Mouse (Mus musculus) kidney, postnatal 36 days (tissue): ENCODE measurements around the gene Nfatc2ip.
"Not testable (repeated sequence)": the region's sequence is repeated elsewhere in the genome, so short reads cannot be mapped to it uniquely, and the experiment has no call there.

ENCODE experiments used
- DNase-seq, 2 experiments: peaks; one replicate each; pipeline ENCODE4 v3.0.0; 2021 to 2022; ENCODE audit warnings: mixed read lengths in 2 of 2

Nfatc2ip gene

DNA sequence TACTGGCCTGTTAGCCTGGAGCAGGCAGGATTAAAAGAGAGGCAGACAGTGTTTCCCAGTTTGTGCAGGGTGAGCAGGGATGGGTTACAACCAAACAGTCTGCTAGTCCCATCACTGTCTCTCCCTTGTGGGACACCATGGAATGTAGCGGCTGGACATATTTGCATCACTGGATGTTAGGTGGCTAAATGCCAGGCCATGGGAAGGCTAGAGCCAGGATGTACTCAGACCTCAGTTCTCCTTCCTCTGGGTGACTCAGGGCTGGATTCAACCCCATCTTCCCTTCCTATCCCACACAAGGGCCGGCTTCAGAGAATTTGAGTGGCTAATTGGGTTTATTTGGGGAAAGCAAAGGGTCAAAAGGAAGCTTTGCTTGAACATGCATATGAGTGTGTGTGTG, 12.1 kb upstream of the Nfatc2ip start:
- no peak for DNase-seq

DNA sequence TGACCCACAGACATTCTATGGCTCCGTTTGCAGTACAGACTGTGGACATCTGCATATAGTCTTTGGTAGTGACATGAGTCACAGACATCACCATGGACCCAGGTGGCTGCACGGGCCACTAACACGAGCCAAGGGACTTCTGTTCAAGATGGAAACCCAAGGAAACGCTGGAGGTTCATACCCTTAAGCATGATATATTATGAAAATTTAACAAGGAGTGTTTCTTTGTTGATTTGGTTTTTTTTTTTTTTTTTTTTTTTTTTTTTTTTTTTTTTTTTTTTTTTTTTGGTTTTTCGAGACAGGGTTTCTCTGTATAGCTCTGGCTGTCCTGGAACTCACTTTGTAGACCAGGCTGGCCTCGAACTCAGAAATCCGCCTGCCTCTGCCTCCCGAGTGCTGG, 6.0 kb upstream of the Nfatc2ip start:
- DNase-seq = not testable (repeated sequence)

DNA sequence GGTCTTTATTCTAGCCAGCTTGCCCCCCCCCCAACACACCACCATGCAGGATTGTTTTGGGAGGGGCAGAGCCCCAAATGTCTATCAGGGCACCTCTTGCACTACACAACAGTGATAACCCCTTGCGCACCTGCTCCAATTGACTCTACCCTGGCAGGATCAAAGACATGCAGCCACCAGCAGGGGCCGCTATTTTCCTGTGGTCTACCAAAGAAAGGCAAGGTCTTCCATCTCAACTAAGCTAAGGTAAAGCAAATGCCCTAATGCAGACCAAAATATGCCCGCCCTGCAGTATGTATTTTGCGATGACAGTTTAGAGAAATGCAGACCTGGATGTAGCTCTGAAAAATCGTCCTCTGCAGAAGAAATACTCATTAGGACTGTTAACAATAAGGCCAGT, 3.0 kb upstream of the Nfatc2ip start:
- DNase-seq = peak; percentile 84 to 96

DNA sequence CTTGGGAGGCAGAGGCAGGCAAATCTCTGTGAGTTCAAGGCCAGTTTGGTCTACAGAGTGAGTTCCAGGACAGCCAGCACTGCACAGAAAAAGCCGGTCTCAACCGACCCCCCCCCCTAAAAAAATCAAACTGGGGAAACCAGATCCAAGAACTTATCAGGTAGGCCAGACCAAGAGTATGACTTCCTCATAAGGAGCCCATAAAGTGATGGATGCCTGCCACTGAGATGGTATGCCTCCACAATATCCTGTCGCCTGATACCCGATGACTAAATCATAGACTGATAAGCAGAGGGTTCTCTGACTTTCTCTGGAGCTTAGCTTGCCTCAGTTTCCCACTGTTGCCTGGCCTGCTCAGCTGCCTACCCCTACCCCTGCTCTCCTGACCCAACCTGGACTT, 1.3 kb upstream of the Nfatc2ip start:
- DNase-seq = no peak

DNA sequence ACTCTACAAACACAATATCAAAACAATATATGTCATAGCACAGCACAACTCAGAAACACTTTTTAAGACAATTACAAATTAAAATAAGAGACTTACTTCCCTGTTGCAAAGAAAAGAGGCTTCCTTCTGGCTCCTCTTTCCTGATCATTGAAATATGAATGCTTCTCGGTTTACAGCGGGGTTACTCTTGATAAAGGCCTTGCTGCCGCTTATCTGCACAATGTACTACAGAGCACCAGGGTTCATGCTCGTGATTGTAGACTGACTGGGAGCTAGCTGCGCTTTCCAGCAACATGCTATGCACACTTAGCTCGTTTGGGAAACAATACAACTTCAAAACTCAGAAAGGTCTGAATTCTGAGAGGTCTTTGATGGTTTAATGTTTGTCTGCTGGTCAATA, 684 bp upstream of the Nfatc2ip start:
- DNase-seq = no peak

DNA sequence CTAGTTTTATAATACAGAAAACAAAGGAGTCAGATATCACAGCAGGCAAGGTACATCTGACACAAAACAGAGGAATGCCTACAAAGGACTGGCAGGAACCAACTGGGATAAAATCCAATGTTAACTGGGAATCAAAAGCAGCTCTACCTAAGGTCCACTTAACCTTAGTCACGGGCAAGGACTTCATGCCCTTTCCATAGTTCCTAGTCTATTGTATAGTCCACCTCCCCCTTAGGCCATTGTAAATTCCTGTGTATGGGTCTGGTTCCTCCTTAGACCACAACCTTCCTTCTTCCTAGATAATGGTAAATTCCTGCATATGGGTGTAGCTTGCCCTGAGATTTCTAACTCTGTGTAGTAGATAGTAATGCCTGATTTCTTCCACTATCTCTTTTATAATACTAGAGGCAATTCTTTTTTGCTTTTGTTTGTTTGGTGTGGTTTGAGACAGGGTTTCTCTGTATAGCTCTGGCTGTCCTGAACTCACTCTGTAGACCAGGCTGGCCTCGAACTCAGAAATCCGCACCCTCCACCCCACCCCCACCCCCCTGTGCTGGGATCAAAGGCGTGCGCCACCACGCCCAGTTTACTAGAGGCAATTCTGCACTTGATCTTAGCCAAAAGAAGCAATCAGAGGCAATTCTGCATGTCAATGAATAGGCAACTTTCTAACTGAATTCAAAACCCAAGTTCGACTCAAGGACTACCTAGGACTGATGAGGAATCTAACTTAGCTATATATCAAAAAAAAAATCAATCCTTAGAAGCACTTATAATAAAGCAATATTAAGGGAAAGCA, 4.3 kb downstream of the Nfatc2ip start:
- not testable (repeated sequence) for DNase-seq

DNA sequence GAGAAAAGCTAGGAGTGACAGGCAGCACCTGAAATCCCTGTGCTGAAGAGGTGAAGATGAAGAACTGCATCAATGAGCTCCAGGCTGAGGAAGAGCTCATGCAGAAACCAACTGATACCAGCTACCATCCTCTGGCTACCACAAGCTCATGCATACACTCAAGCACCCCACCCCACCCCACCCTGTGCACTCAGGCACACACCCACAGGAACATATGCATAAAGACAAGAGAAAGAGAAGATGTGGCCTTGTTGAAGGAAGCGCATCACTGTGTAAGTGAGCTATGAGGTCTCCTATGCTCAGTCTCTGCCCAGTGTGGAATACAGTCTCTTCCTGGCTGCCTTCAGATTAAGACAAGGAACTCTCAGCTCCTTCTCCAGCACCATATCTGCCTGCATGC, 8.4 kb downstream of the Nfatc2ip start:
- DNase-seq = no peak

DNA sequence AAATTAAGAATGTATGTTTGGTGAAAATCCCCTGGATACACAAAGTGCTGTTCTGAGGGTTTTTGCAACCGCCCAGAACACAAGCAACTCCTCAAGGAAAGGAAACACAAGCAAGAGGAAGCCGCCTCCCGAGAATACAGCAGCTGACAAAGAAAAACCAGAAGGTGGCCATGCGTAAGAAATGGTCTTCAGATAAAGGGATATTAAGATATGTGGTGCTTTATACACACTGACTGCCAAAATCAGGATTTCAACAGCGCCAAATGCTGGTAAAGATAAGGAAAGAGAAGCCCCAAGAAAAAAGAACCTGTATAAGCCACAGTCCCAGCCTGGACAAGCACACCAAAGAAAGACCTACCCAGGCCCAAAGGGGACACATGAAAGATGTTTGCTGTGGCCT, 13.0 kb downstream of the Nfatc2ip start:
- no peak for DNase-seq

DNA sequence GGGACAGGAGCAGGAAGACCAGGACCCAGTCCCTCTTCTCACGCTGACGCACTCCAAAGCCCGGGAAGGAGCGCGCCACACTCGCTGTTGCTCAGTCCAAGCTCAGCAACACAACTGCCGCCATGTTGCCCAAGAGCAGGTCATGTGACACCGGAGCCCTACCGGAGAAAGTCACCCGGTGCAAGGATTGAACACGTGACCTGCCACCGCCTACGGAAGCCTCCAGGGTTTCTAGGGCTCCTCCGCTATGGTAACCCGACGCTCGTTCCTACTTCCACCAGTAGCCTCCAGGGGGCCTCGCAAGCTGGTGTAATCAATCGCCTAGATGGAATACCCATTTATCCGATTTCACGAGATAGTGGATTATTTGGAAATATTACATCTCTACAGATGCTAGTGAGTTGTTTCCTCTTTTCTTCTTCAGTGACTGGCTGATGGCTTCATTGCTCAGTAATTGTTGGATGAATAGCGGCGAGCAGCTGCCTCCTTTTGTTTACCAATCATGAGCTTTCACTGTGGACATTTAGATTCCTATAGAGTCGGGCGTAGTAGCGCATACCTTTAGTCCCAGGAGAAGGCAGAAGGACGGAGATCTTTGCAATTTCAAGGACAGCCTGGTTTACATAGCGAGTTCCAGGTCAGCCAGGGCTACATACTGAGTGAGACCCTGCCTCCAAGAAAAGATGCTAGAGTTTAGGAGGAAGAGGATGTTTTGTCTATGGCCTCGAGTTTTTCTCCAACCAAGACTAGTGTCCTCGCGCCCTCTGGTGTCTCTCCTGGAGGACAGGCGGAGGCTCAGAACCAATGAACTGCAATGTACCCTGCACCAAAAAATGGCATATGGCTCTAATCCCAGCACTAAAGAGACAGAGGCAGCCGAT, 19.0 kb downstream of the Nfatc2ip start, which contains the start of gene Spns1:
Spns1 (minus strand) TSS at position 173 of the 881 bp plus-strand sequence.
- DNase-seq = peak; percentile 98 to 99

DNA sequence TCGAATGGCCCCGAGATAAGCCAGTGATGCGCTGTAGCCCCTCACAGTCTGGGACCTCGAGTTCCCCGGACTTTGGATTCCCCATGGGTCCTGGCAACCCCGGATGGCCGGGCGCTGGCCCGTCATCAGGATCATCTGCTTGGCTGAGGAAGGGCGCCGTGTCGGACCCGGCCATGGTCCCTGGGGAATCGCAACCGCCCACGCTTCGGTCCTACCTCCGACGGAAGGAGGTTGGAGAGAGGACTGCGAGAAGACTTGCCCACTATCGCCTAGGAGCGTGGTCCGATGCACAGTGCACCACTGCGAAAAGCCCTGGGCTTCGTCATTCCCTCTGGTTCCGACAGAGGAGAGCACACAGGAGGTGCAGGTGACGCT, 19.6 kb downstream of the Nfatc2ip start:
- DNase-seq = peak in 1 of 2 experiments; percentile 38

DNA sequence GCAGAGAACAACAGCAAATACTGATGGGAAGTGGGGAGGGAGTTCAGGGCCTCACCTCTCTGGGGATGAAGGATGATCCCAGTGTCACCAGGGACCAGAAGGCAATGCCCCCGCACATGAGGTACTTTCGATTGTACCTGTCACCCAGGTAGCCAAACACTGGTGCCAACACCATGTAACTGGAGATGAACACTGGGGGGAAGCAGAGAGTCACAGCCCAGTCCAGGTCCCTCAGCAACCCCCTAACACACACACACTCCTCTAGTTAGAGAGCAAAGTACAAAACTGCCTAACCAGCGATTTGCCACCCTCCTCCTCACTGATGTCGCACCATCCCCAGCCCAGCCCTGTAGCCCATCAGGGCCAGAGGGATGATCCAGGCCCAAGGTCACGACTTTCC, 21.5 kb downstream of the Nfatc2ip start:
- no peak for DNase-seq

DNA sequence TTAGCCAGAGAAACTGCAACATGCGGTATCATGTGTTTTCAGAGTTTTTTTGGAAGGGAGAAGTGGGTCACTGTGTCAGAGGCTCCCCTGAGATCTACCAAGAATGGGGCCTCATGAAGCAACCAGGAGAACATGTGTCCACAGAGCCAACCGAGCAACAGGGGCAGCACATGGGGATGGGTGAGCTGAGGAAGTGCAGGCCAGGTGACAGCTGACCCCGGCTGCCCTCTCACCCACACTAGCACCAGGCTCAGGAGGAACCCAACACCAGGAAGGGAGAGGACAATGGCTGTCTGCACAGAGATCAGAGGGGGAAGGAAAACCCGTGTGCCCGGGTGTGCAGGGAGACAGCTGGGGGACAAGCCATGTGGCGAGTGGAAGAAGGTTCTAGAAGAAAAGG, 22.0 kb downstream of the Nfatc2ip start:
- DNase-seq = no peak

DNA sequence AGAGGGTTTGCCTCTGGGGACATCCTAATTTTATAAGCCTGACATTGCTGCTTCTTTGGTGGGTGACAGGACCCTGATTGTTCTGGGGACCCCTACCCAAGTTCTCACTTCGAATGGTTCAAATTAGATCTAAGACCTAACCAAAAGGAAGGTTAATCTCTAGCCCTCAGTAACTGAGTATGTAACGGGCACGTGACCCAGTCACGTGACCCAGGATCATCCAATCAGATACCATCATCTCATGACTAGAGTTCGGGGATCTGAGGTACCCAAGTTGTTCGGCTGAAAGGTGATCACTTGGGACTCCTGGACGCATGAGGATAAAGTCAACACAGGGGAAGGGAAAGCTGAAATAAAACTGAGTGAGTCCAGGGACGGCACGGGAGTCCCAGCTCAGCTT, 23.5 kb downstream of the Nfatc2ip start:
- DNase-seq = no peak

DNA sequence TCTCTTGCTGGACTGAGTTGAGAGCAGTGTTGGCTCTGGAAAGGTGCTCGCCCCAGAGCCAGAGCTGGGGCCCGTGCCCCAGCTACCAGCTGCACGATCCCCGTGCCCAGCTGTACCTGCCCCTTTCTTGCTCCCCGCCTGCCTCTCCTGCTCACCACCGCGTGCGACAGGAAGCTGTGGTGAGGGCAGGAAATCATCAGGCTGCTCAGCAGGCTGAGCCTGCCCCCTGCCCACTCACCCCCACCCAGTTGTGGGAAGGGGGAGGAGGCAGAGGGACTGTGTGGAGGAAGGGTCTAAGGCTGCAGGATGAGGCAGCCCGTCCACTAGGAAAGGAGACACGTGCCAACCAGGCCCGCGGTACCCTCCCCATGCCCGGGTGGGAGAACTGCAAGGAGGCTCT, 27.1 kb downstream of the Nfatc2ip start, which contains the start of gene Lat:
Lat (minus strand) TSS at position 178 of the 400 bp plus-strand sequence.
- DNase-seq = no peak

DNA sequence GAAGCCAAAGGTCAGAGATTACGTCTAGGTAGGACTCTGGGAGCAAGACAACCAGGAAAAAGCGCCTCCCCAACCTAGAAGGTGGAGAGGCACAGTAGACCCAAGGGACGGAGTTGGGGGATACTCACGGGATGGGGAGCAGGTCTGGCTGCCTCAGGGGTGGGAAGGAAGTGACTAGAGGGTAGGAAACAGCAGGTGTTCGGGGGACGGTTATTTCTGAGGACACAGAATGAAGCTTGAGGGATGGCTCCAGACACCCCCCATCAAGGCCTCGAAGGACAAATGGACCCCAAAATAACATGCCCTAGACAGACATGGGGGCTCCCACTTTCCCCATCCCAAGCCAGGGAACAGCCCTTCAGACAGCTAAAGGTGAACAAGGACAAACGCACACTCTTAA, 28.2 kb downstream of the Nfatc2ip start:
- DNase-seq = no peak

DNA sequence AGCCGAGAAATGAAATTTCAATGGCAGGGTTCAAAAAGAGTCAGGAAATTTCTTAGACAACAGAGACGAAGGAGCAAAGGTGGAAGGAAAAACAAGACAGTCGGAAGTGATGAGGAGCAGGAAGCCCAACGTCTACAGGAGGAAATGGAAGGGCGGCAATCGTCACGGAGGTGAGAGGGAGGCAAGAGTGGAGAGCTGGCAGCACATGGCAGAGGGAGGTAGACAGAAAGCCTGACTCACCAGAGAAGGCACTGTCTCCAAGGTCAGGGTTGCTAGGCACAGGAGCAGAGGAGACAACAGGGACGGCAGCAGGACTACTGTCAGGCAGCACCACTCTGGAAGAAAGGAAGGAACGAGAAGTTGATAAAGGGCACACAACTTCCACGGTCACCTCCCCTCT, 28.9 kb downstream of the Nfatc2ip start:
- no peak for DNase-seq

DNA sequence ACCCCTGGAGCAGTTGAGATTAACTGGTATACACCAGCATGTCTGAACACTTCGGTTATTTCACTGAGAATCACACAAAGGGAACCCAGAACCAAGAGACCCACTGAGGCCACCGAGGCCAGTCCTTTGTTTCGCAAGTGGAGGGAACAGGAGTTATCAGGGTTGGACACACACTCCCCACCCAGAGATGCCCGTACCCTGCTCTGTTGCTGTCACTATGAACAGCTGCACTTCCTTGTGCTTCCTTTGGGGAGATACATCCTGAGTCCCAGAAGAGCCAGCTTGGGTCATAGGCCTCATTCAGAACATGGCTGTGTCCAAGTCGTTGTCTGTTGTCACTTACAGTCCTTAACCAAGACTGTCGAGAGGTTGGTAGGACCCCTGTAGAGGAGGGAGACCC, 33.5 kb downstream of the Nfatc2ip start:
- no peak for DNase-seq

DNA sequence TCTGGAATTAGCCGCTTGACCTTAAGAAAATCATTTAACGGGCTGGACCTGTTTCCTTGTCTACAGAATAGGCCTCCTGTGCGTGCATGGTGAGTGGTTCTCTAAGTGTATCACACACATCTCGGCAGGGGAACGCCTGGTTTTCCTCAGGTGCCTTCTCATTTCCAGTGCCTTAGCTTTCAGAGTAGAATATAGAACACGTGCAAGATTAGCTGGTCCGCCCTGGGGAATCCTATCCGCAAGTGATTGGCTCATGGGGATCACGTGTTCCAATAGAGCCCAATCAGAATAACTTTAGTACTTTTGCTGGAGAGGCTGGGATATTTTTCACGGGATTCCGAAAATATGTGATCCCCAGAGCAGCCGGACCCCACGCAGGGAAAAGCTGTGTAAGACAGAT, 37.5 kb downstream of the Nfatc2ip start:
- DNase-seq = no peak

DNA sequence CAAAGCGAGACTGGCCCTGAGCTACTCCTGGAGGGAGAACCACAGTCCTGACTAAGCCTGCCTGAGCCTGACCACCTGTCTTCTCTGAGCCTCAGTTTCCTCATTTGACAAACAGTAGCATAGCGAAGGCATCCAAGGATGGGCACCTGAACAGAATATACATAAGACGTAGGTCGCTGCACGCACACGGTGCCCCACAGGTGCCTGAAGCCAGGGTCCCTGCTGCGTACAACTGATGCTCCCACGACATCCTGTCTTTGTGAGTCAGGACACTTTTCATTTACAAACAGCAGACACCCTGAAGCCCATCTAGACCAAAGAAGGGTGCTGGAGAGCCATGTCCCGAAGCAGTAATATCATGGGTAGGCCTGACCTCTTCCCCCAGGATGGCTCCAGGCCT, 38.1 kb downstream of the Nfatc2ip start:
- no peak for DNase-seq

DNA sequence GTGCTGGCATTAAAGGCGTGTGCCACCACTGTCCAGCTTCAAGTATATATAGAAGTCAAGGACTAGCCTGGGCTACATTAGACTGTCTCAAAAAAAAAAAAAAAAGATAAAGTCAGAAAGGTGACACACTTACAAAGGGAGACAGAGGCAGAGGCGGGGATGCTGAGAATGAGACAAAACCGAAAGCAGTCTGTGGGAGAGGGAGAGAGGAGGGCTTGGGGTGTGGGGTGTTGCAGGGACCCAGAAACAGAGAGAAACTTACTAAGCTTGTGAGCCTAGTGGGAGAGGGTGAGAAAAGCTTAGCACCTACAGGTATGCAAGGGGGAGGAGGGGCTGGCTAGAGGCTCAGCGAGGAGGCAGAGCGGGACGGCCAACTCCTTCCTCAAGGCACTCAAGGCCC, 38.7 kb downstream of the Nfatc2ip start:
- DNase-seq = no peak

DNA sequence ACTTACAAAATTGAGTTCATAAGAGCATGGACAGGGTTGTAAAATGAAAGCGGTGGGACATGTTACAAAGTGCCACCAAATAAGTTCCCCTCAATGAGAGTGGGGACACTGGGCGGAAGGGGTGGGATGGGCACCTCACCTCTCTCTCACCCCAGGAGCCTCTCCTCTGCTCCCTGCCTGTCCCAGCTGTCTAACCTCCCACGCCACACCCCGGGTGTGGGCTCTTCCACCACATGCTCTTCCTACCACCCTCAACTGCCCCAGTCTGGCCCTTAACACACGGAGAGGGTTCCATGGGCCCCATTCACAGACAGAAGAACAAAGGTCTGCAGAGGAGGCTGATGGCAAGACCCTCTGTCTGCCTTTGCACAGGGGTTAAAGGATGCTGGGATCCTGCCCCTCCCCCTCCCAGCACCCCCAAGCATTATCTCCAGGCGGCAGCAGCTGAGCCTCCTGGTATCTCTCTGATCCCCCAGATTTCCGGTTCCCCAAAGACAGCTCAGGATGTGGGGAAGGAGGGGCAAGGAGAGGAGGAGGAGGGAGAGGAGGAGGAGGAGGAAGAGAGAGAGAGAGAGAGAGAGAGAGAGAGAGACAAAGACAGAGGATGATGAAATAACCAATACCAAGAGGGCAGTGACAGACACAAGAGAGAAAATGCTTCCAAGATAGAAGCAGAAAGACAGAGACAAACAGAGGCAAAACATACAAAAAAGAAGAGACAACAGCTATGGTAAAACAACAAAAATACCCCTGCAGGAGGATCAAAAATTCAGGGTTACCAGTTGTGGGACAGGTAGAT, 39.5 kb downstream of the Nfatc2ip start:
- no peak for DNase-seq

DNA sequence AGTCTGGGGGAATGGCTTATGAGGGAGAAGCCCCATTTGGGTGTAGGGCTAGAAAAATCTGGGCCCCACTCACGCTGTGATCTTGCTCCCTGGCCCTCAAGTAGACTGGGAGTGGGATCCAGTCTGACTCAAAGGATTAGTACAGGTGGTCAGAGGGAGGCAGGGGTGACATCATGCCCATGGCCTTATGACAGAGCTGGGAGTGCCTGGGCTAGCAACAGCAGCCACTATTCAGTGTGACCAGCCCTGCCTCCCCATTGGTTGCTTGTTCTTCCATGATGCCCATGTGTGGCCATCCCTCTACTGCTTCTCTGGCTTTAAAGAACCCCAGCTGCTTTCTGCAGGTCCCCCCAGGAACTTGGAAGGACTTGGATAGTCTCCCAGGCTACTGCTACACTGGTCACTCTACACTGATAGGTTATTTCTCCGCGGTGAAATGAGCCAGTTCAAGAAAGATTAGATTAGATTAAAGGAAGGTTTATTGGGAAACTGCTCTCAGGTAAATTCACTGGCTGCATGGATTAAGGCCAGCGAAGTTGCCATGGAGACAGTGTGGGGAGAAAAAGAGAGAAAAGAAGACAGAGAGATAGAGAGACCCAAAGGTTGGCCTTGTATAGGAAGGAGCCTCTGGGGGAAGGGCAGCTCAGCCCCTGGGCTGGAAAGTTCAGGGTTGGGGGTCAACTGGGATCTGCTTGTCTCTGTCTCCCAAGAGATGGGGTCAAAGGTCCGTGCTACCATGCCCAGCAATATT, 40.5 kb downstream of the Nfatc2ip start:
- DNase-seq = no peak
